Mouse (Mus musculus): ENCODE measurements at regions not wholly inside any gene's neighbourhood (a gene's known extent, or its start where the extent isn't known, plus 50 kb on each side); places are given as distances from the start of the nearest gene placed in this dataset.

- no peak overlapping the region for H3K9ac ChIP-seq
- H3K36me3 ChIP-seq, result no peaks in the 10 kb centered on the region
- no peak for ATAC-seq (replicated peaks; ENCODE audit: insufficient number of reproducible peaks, insufficient read depth, low FRiP score, low read depth)
- H3K27me3 ChIP-seq, result no peaks in the 10 kb centered on the region
- H3K4me1 ChIP-seq (replicated peaks), result no peaks in the 10 kb centered on the region
- H3K4me2 ChIP-seq, result no peak overlapping the region
- no peaks in the 10 kb centered on the region for H3K9me3 ChIP-seq (replicated peaks)
- H3K4me3 ChIP-seq, result no peak overlapping the region
- 39% methylated on average over 4 of the region's 4 CpGs for WGBS
- no peak overlapping the region for H3K27ac ChIP-seq
These were observed 425.3 kb downstream of the Irx1 start for GRCm38 (mm10) chr13:71538226-71538625.

- Histone ChIP-seq H3K27me3 (no peaks in the 10 kb centered on the region), H3K27ac (no peak overlapping the region), H3K4me1 (replicated peaks) (no peaks in the 10 kb centered on the region; the same call in 1 of the 2 replicates), H3K4me3 (no peak overlapping the region), H3K9ac (no peak overlapping the region), H3K9me3 (replicated peaks) (no peaks in the 10 kb centered on the region), H3K4me2 (no peak overlapping the region), H3K36me3 (no peaks in the 10 kb centered on the region)
- WGBS, result 53% methylated on average over 7 of the region's 7 CpGs
- ATAC-seq (replicated peaks; ENCODE audit: insufficient number of reproducible peaks, insufficient read depth, low FRiP score, low read depth), result no peak
These were observed 430.6 kb downstream of the Irx1 start for GRCm38 (mm10) chr13:71532796-71533351.

GRCm38 (mm10) chr13:71529397-71530122 lies 434.0 kb downstream of the Irx1 start:
- no peak overlapping the region for H3K27ac ChIP-seq
- no peaks in the 10 kb centered on the region for H3K36me3 ChIP-seq
- no peaks in the 10 kb centered on the region; the same call in 1 of the 2 replicates for H3K4me1 ChIP-seq (replicated peaks)
- ATAC-seq (replicated peaks; ENCODE audit: insufficient number of reproducible peaks, insufficient read depth, low FRiP score, low read depth), result no peak
- H3K9ac ChIP-seq, result no peak overlapping the region
- H3K27me3 ChIP-seq, result no peaks in the 10 kb centered on the region
- no peak overlapping the region for H3K4me3 ChIP-seq
- H3K9me3 ChIP-seq (replicated peaks), result no peaks in the 10 kb centered on the region
- no peak overlapping the region for H3K4me2 ChIP-seq
- 50% methylated on average over 14 of the region's 14 CpGs for WGBS

DNA sequence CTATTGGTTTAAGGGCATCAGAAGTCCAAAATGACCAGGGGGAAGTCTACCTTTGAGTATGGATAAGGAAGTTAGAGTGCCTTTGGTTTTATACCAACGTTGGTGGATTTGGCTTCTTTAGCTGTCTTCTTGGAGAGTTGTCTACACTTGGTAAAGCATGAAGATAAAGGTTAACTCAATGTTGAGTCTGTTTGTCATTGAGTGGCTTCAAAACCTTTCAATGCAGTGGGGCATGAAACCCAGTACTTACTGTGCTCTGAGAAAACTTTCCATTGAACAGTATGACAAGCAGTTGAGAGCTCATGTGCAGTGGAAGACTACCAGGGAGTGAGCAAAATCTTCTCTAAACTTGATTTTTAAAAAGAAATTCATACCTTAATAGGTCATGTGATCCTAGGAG lies 445.7 kb downstream of the Irx1 start:
- H3K9ac ChIP-seq, result no peak overlapping the region
- no peak overlapping the region for H3K27ac ChIP-seq
- no peak overlapping the region for H3K4me2 ChIP-seq
- ATAC-seq (replicated peaks; ENCODE audit: insufficient number of reproducible peaks, insufficient read depth, low FRiP score, low read depth), result no peak
- no peaks in the 10 kb centered on the region for H3K4me1 ChIP-seq (replicated peaks)
- H3K9me3 ChIP-seq (replicated peaks), result no peaks in the 10 kb centered on the region
- H3K36me3 ChIP-seq, result no peaks in the 10 kb centered on the region
- WGBS, result 74% methylated on average over 1 of the region's 1 CpGs
- H3K27me3 ChIP-seq, result no peaks in the 10 kb centered on the region
- H3K4me3 ChIP-seq, result no peak overlapping the region

- H3K36me3 ChIP-seq, result no peaks in the 10 kb centered on the region
- no peaks in the 10 kb centered on the region for H3K27me3 ChIP-seq
- no peak overlapping the region for H3K4me2 ChIP-seq
- H3K27ac ChIP-seq, result no peak overlapping the region
- ATAC-seq (replicated peaks; ENCODE audit: insufficient number of reproducible peaks, insufficient read depth, low FRiP score, low read depth), result no peak
- no peak overlapping the region for H3K4me3 ChIP-seq
- no peaks in the 10 kb centered on the region for H3K4me1 ChIP-seq (replicated peaks)
- 64% methylated on average over 6 of the region's 6 CpGs for WGBS
- H3K9me3 ChIP-seq (replicated peaks), result no peaks in the 10 kb centered on the region
- H3K9ac ChIP-seq, result no peak overlapping the region
These were observed 450.3 kb downstream of the Irx1 start for GRCm38 (mm10) chr13:71513204-71513603.

- Histone ChIP-seq H3K9ac (no peak overlapping the region), H3K4me2 (no peak overlapping the region), H3K4me3 (no peak overlapping the region), H3K36me3 (no peaks in the 10 kb centered on the region), H3K27ac (no peak overlapping the region), H3K4me1 (replicated peaks) (no peaks in the 10 kb centered on the region), H3K9me3 (replicated peaks) (no peaks in the 10 kb centered on the region), H3K27me3 (no peaks in the 10 kb centered on the region)
- 28% methylated on average over 9 of the region's 9 CpGs for WGBS
- no peak for ATAC-seq (replicated peaks; ENCODE audit: insufficient number of reproducible peaks, insufficient read depth, low FRiP score, low read depth)
These were observed 455.5 kb downstream of the Irx1 start for GRCm38 (mm10) chr13:71507956-71508401.

DNA sequence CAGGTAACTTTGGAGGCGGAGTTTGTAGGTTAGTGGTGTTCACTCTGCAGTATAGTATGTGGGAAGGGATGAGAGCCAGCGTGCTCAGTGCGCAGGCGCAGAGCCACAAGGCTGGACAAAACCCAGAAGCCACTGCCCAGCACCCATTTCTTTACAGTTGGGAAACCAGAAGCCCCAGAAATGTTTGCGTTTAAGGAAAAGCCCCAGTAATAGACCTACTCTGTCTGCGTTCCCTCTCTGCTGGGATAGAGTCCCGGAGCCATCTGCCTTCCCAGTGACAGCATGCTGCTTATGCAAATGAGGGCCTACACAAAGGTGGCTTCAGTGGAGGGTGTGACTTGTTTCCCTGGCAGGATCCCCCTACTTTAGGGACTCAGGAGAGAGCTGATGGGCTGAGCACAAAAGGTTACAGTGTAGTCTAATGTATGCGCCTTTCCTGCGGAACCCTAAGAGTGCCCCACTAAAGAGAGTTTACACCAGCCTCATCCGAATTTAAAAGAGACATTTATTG lies 456.0 kb downstream of the Irx1 start:
- H3K9me3 ChIP-seq (replicated peaks), result no peaks in the 10 kb centered on the region
- no peak for ATAC-seq (replicated peaks; ENCODE audit: insufficient number of reproducible peaks, insufficient read depth, low FRiP score, low read depth)
- H3K4me2 ChIP-seq, result peak overlapping the region; percentile 23; the same call in 1 of the 2 replicates
- H3K4me1 ChIP-seq (replicated peaks), result no peaks in the 10 kb centered on the region
- no peak overlapping the region for H3K27ac ChIP-seq
- H3K27me3 ChIP-seq, result no peaks in the 10 kb centered on the region
- H3K36me3 ChIP-seq, result no peaks in the 10 kb centered on the region
- H3K9ac ChIP-seq, result no peak overlapping the region
- no peak overlapping the region for H3K4me3 ChIP-seq
- WGBS, result 19% methylated on average over 10 of the region's 10 CpGs

GRCm38 (mm10) chr13:71506777-71507176 lies 456.7 kb downstream of the Irx1 start:
- no peaks in the 10 kb centered on the region for H3K4me1 ChIP-seq (replicated peaks)
- no peak overlapping the region for H3K4me3 ChIP-seq
- no peaks in the 10 kb centered on the region for H3K27me3 ChIP-seq
- no peaks in the 10 kb centered on the region for H3K36me3 ChIP-seq
- no peak overlapping the region for H3K27ac ChIP-seq
- H3K4me2 ChIP-seq, result no peak overlapping the region
- H3K9me3 ChIP-seq (replicated peaks), result no peaks in the 10 kb centered on the region
- no peak overlapping the region for H3K9ac ChIP-seq
- WGBS, result 27% methylated on average over 7 of the region's 7 CpGs
- no peak for ATAC-seq (replicated peaks; ENCODE audit: insufficient number of reproducible peaks, insufficient read depth, low FRiP score, low read depth)

GRCm38 (mm10) chr13:71489773-71490172 lies 473.8 kb downstream of the Irx1 start:
- H3K9me3 ChIP-seq (replicated peaks), result no peaks in the 10 kb centered on the region
- H3K27me3 ChIP-seq, result no peaks in the 10 kb centered on the region
- 66% methylated on average over 6 of the region's 6 CpGs for WGBS
- ATAC-seq (replicated peaks; ENCODE audit: insufficient number of reproducible peaks, insufficient read depth, low FRiP score, low read depth), result no peak
- H3K4me3 ChIP-seq, result no peak overlapping the region
- H3K27ac ChIP-seq, result no peak overlapping the region
- no peak overlapping the region for H3K9ac ChIP-seq
- H3K4me2 ChIP-seq, result no peak overlapping the region
- H3K4me1 ChIP-seq (replicated peaks), result no peaks in the 10 kb centered on the region
- H3K36me3 ChIP-seq, result no peaks in the 10 kb centered on the region

DNA sequence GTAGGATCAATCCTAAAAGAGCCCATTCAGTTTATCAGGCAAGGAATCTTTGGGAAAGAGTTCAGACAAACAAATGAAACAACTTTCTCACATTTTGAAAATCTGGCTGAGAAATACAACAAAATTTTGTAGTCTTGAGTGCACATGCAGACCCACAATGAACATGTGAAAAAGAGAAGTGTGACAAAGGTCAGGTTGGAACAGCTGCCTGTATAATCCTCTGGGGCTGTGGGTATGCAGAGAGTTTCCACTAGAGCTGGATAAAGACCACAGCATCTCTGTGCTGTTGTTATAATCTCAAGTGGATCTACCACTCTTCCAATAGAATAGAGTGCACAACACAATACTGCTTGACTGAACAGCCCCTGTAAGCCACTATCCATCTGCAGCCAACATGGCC lies 482.3 kb downstream of the Irx1 start:
- no peaks in the 10 kb centered on the region for H3K27me3 ChIP-seq
- H3K9ac ChIP-seq, result no peak overlapping the region
- no peak overlapping the region for H3K4me3 ChIP-seq
- H3K9me3 ChIP-seq (replicated peaks), result no peaks in the 10 kb centered on the region
- H3K4me1 ChIP-seq (replicated peaks), result no peaks in the 10 kb centered on the region
- no peaks in the 10 kb centered on the region for H3K36me3 ChIP-seq
- no peak overlapping the region for H3K4me2 ChIP-seq
- no peak overlapping the region for H3K27ac ChIP-seq
- ATAC-seq (replicated peaks; ENCODE audit: insufficient number of reproducible peaks, insufficient read depth, low FRiP score, low read depth), result no peak

GRCm38 (mm10) chr13:71461552-71461951 lies 502.0 kb downstream of the Irx1 start:
- H3K9me3 ChIP-seq (replicated peaks), result no peaks in the 10 kb centered on the region
- WGBS, result 43% methylated on average over 3 of the region's 3 CpGs
- H3K4me1 ChIP-seq (replicated peaks), result peaks cover 7% of the 10 kb centered on the region
- H3K4me2 ChIP-seq, result no peak overlapping the region
- H3K36me3 ChIP-seq, result no peaks in the 10 kb centered on the region
- no peak for ATAC-seq (replicated peaks; ENCODE audit: insufficient number of reproducible peaks, insufficient read depth, low FRiP score, low read depth)
- H3K9ac ChIP-seq, result no peak overlapping the region
- no peak overlapping the region for H3K27ac ChIP-seq
- H3K27me3 ChIP-seq, result peaks cover 4% of the 10 kb centered on the region
- H3K4me3 ChIP-seq, result no peak overlapping the region

DNA sequence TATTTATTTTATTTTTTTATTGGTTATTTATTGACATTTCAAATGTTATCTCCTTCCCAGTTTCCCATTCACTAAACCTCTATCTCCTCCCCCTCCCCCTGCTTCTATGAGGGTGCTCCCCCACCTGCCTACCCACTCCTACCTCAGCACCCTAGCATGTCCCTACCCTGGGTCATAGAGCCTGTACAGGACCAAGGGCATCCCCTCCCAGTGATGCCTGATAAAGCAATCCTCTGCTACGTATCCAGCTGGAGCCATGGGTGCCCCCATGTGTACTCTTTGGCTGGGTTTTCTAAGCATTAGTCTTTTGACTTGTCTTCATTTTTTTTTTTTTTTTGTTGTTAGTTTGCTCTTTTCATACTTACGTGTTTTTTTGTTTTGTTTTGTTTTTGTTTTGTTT lies 502.9 kb downstream of the Irx1 start:
- 69% methylated on average over 2 of the region's 2 CpGs for WGBS
- H3K27me3 ChIP-seq, result peaks cover 4% of the 10 kb centered on the region
- no peak overlapping the region for H3K4me2 ChIP-seq
- ATAC-seq (replicated peaks; ENCODE audit: insufficient number of reproducible peaks, insufficient read depth, low FRiP score, low read depth), result no peak
- no peak overlapping the region for H3K27ac ChIP-seq
- H3K4me3 ChIP-seq, result no peak overlapping the region
- H3K9me3 ChIP-seq (replicated peaks), result no peaks in the 10 kb centered on the region
- peaks cover 7% of the 10 kb centered on the region for H3K4me1 ChIP-seq (replicated peaks)
- H3K36me3 ChIP-seq, result no peaks in the 10 kb centered on the region
- no peak overlapping the region for H3K9ac ChIP-seq
